Comparison of ENCODE assay signal across 12 mouse cellular contexts in genomic region chr9:72440948-72441926, GRCm38 (mm10). TPM values are rescaled to one million over a fixed set of nuclear protein-coding genes. Genes with fewer than 3 reads are reported as not detected.
DNase-seq lines count a peak whose midpoint lies in the region; ATAC-seq and TF ChIP-seq lines count a peak whose summit lies in the region.
"Had no signal": no experiment of that assay in that cellular context is flagged by ENCODE, and none has a peak within 500 bp of the region (broad histone marks: within the 10 kb centered on the region; RNA-seq: fewer than 3 reads in every experiment).

No protein-coding gene starts in this region.

- no peaks in the 10 kb centered on the region for H3K27me3 ChIP-seq in stomach, embryonic 15.5 days (replicated peaks)
- H3K27me3 ChIP-seq in stomach, postnatal 0 days (ENCODE audit: control insufficient read depth, insufficient read depth, low read length), result no peaks in the 10 kb centered on the region
- no peaks in the 10 kb centered on the region for H3K27me3 ChIP-seq in liver, embryonic 15.5 days
- no peaks in the 10 kb centered on the region for H3K27me3 ChIP-seq in intestine, postnatal 0 days (replicated peaks; ENCODE audit: control insufficient read depth, insufficient read depth, low read length)
- H3K27me3 ChIP-seq: megakaryocyte, embryonic 14.5 days had no signal

- no peaks in the 10 kb centered on the region for H3K36me3 ChIP-seq in stomach, embryonic 15.5 days
- H3K36me3 ChIP-seq in stomach, postnatal 0 days (ENCODE audit: control insufficient read depth, insufficient read depth, low read length), result no peaks in the 10 kb centered on the region
- peaks cover 34% of the 10 kb centered on the region for H3K36me3 ChIP-seq in liver, embryonic 15.5 days (replicated peaks)
- no peaks in the 10 kb centered on the region; the same call in 1 of the 2 replicates for H3K36me3 ChIP-seq in intestine, postnatal 0 days (ENCODE audit: control insufficient read depth, insufficient read depth)

- no peak overlapping the region for H3K4me3 ChIP-seq in stomach, embryonic 15.5 days (replicated peaks)
- no peak overlapping the region for H3K4me3 ChIP-seq in stomach, postnatal 0 days (ENCODE audit: low read depth, low read length)
- H3K4me3 ChIP-seq in liver, embryonic 15.5 days (replicated peaks), result peak overlapping the region; percentile 76
- H3K4me3 ChIP-seq in intestine, postnatal 0 days (ENCODE audit: low read depth, low read length), result no peak overlapping the region
- H3K4me3 ChIP-seq: megakaryocyte, embryonic 14.5 days had no signal

- no peak for TF ChIP-seq CTCF in stomach, postnatal 0 days (IDR thresholded peaks at IDR 0.05; ENCODE audit: low read depth)
- TF ChIP-seq CTCF in intestine, postnatal 0 days (IDR thresholded peaks at IDR 0.05; ENCODE audit: low read depth), result no peak

- H3K9ac ChIP-seq in stomach, embryonic 15.5 days, result no peak overlapping the region
- no peak overlapping the region for H3K9ac ChIP-seq in stomach, postnatal 0 days (ENCODE audit: low read length)
- peak overlapping the region; percentile 49 for H3K9ac ChIP-seq in liver, embryonic 15.5 days
- no peak overlapping the region for H3K9ac ChIP-seq in intestine, postnatal 0 days (ENCODE audit: low read depth, low read length)

- H3K4me2 ChIP-seq in stomach, embryonic 15.5 days, result 0 out of 2 replicates have a peak overlapping the region, but pooled peaks have one; percentile 3
- no peak overlapping the region for H3K4me2 ChIP-seq in stomach, postnatal 0 days (replicated peaks; ENCODE audit: low read depth)
- peak overlapping the region; percentile 98 for H3K4me2 ChIP-seq in liver, embryonic 15.5 days
- H3K4me2 ChIP-seq in intestine, postnatal 0 days (replicated peaks; ENCODE audit: low read depth), result no peak overlapping the region

- H3K27ac ChIP-seq in stomach, embryonic 15.5 days, result no peak overlapping the region
- H3K27ac ChIP-seq in stomach, postnatal 0 days (replicated peaks), result no peak overlapping the region
- peak overlapping the region; percentile 98 for H3K27ac ChIP-seq in liver, embryonic 15.5 days (replicated peaks)
- H3K27ac ChIP-seq in intestine, postnatal 0 days (ENCODE audit: low read depth, low read length), result no peak overlapping the region

- TF ChIP-seq EP300 in stomach, postnatal 0 days (optimal IDR thresholded peaks at IDR 0.05), result no peak

- H3K9me3 ChIP-seq in stomach, embryonic 15.5 days, result no peaks in the 10 kb centered on the region
- H3K9me3 ChIP-seq in stomach, postnatal 0 days (ENCODE audit: control insufficient read depth, low read length), result no peaks in the 10 kb centered on the region
- H3K9me3 ChIP-seq in liver, embryonic 15.5 days (replicated peaks), result no peaks in the 10 kb centered on the region
- no peaks in the 10 kb centered on the region for H3K9me3 ChIP-seq in intestine, postnatal 0 days (ENCODE audit: control insufficient read depth)
- H3K9me3 ChIP-seq: megakaryocyte, embryonic 14.5 days had no signal

- no peak for DNase-seq in stomach, postnatal 0 days (ENCODE audit: low spot score)
- DNase-seq in gastrocnemius, postnatal 25 days, result no peak
- DNase-seq in right cerebral cortex, postnatal 10 days (ENCODE audit: low spot score in 2 of 2), result no peak
- DNase-seq: cerebellum, postnatal 36 days; heart, postnatal 10 days; kidney, adult 18-20 months had no signal

- WGBS in stomach, embryonic 15.5 days, result 55% methylated on average over 8 of the region's 8 CpGs
- 63% methylated on average over 8 of the region's 8 CpGs for WGBS in stomach, postnatal 0 days
- WGBS in liver, embryonic 15.5 days (ENCODE audit: insufficient replicate concordance), result 31% methylated on average over 8 of the region's 8 CpGs
- 59% methylated on average over 8 of the region's 8 CpGs for WGBS in intestine, postnatal 0 days

- H3K4me1 ChIP-seq in stomach, embryonic 15.5 days, result 0 out of 2 replicates have a peak, but pooled peaks cover 3% of the 10 kb centered on the region
- H3K4me1 ChIP-seq in stomach, postnatal 0 days (replicated peaks; ENCODE audit: control insufficient read depth, insufficient read depth), result no peaks in the 10 kb centered on the region
- peaks cover 63% of the 10 kb centered on the region for H3K4me1 ChIP-seq in liver, embryonic 15.5 days (replicated peaks)
- H3K4me1 ChIP-seq in intestine, postnatal 0 days (replicated peaks; ENCODE audit: control insufficient read depth, insufficient read depth, low read length), result no peaks in the 10 kb centered on the region

- ATAC-seq in stomach, embryonic 15.5 days (ENCODE audit: insufficient read depth, low FRiP score, low read depth), result peak; percentile 25; the same call in 1 of the 2 replicates
- ATAC-seq in stomach, postnatal 0 days (ENCODE audit: low FRiP score, low TSS enrichment), result no peak
- ATAC-seq in common myeloid progenitor, adult 5-6 weeks (replicated peaks; ENCODE audit: low read depth, poor library complexity, severe bottlenecking), result peak; percentile 20; the same call in 1 of the 2 replicates
- peak; percentile 70 for ATAC-seq in liver, embryonic 15.5 days (ENCODE audit: insufficient read depth)
- ATAC-seq in intestine, postnatal 0 days, result no peak
- ATAC-seq: activated CD4-positive, CD25-positive, alpha-beta regulatory T cell, adult 4 months had no signal

RNA-seq across cellular contexts. Expression of gene Mns1, which starts 3.4 kb away (rescaled TPM):
- polyA plus RNA-seq in stomach, embryonic 15.5 days (2015; fragmentation: Nextera tagmentation; extraction: Ambion mirVana), result 23.1 and 31.0 TPM in 2 replicates
- 4.0 and 5.0 TPM in 2 replicates for polyA plus RNA-seq in stomach, postnatal 0 days (2015; fragmentation: Nextera tagmentation; extraction: Ambion mirVana)
- total RNA-seq in common myeloid progenitor, adult 5-6 weeks (2017), result 156 and 192 TPM in 2 replicates
- 78.9 and 85.1 TPM in 2 replicates for polyA plus RNA-seq in liver, embryonic 15.5 days (2015; fragmentation: Nextera tagmentation; extraction: Ambion mirVana)
- under 1 TPM; 0.10 to 0.21 TPM for total RNA-seq in gastrocnemius, postnatal 25 days (2021)
- 4.0 and 4.2 TPM in 2 replicates for polyA plus RNA-seq in intestine, postnatal 0 days (2015; fragmentation: Nextera tagmentation; extraction: Ambion mirVana)

RNA-seq across cellular contexts. Expression of gene Tex9, which starts 50.8 kb away (rescaled TPM):
- polyA plus RNA-seq in stomach, embryonic 15.5 days (2015; fragmentation: Nextera tagmentation; extraction: Ambion mirVana), result 23.3 and 25.0 TPM in 2 replicates
- polyA plus RNA-seq in stomach, postnatal 0 days (2015; fragmentation: Nextera tagmentation; extraction: Ambion mirVana), result 9.6 and 10.8 TPM in 2 replicates
- 39.8 and 53.3 TPM in 2 replicates for total RNA-seq in common myeloid progenitor, adult 5-6 weeks (2017)
- polyA plus RNA-seq in liver, embryonic 15.5 days (2015; fragmentation: Nextera tagmentation; extraction: Ambion mirVana), result 3.8 and 4.2 TPM in 2 replicates
- total RNA-seq in gastrocnemius, postnatal 25 days (2021), result 1 to 10 TPM; 1.2 to 1.9 TPM
- polyA plus RNA-seq in intestine, postnatal 0 days (2015; fragmentation: Nextera tagmentation; extraction: Ambion mirVana), result 7.7 and 10.7 TPM in 2 replicates

Comparison
In these comparisons a context has a peak if more than half of its experiments do, and no peak if none do; other contexts are left out.
1. ATAC-seq: peak in stomach, embryonic 15.5 days (single experiment), common myeloid progenitor, adult 5-6 weeks (single experiment) and liver, embryonic 15.5 days (single experiment); none in stomach, postnatal 0 days (single experiment) and intestine, postnatal 0 days (single experiment).
2. H3K4me2 ChIP-seq: peak in stomach, embryonic 15.5 days (single experiment) and liver, embryonic 15.5 days (single experiment); none in stomach, postnatal 0 days (single experiment) and intestine, postnatal 0 days (single experiment).